23 mouse cellular contexts compared by ENCODE assay signal in the genomic region with DNA sequence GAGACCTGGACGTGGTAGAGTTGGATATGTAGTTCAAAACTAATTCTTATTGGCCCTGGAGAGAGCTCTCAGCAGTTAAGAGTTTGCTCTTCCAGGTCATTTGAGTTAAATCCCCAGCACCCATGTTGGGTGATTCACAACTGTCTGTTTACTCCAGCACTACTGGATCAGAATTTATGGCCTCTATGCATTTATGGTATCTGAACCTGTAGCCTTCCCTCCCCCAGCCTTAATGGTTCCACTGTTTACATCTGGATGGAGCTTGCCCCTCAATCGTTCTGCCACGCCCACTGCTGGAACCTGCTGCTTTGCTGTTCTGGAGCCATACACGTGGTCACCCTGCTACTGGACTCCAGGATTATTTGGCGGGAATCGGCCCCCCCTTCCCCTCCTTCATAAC. TPM values are rescaled to one million over a fixed set of nuclear protein-coding genes. Genes with fewer than 3 reads are reported as not detected.
A peak's percentile ranks its signal among the peaks of the same experiment; 100 is the strongest.
DNase-seq lines count a peak whose midpoint lies in the region; ATAC-seq and TF ChIP-seq lines count a peak whose summit lies in the region.
"Had no signal": no experiment of that assay in that cellular context is flagged by ENCODE, and none has a peak within 500 bp of the region (broad histone marks: within the 10 kb centered on the region; RNA-seq: fewer than 3 reads in every experiment).

No protein-coding gene starts in this region.

- 0 out of 2 replicates have a peak, but pooled peaks have one; percentile 25 for ATAC-seq in intestine, embryonic 15.5 days
- no peak for ATAC-seq in erythroid progenitor cell, adult 5-6 weeks (replicated peaks; ENCODE audit: low FRiP score, poor library complexity, severe bottlenecking)
- ATAC-seq in midbrain, embryonic 11.5 days (ENCODE audit: low FRiP score), result no peak
- ATAC-seq: forebrain, embryonic 14.5 days; hindbrain, postnatal 0 days; Patski had no signal

- H3K27ac ChIP-seq in kidney, adult 2 months (ENCODE audit: insufficient read depth, low read depth, low read length), result no peak overlapping the region
- H3K27ac ChIP-seq in intestine, embryonic 15.5 days, result no peak overlapping the region
- peak overlapping the region; percentile 67; the same call in 1 of the 2 replicates for H3K27ac ChIP-seq in small intestine, adult 2 months (ENCODE audit: insufficient read depth, low read depth, low read length)
- no peak overlapping the region for H3K27ac ChIP-seq in midbrain, embryonic 11.5 days (ENCODE audit: low read depth, low read length)
- H3K27ac ChIP-seq in thymus, adult 2 months (ENCODE audit: control insufficient read depth, insufficient read depth, low read length), result no peak overlapping the region
- H3K27ac ChIP-seq: embryonic facial prominence, embryonic 10.5 days; forebrain, embryonic 10.5 days; gastrocnemius, adult 2 months; heart, embryonic 10.5 days; hindbrain, embryonic 13.5 days; hindbrain, postnatal 0 days had no signal

- DNase-seq in kidney, adult 2 months, result peak; percentile 33
- no peak for DNase-seq in kidney, postnatal 4 days
- peak; percentile 25 for DNase-seq in ES-CJ7 (ENCODE audit: low read depth, low spot score)
- no peak for DNase-seq in midbrain, embryonic 11.5 days (ENCODE audit: low spot score, missing footprints)
- DNase-seq in thymus, adult 2 months, result no peak
- DNase-seq: adrenal gland, adult 8-10 months; cerebellum, adult 11 months; cerebellum, adult 9-11 months; cerebellum, postnatal 36 days; gastrocnemius, adult 2 months; gastrocnemius, postnatal 25 days; heart, postnatal 10 days had no signal

- no peak overlapping the region for H3K4me2 ChIP-seq in intestine, embryonic 15.5 days (replicated peaks)
- no peak overlapping the region for H3K4me2 ChIP-seq in midbrain, embryonic 11.5 days
- H3K4me2 ChIP-seq: hindbrain, embryonic 13.5 days had no signal

- no peak overlapping the region for H3K9ac ChIP-seq in intestine, embryonic 15.5 days
- no peak overlapping the region for H3K9ac ChIP-seq in midbrain, embryonic 11.5 days (ENCODE audit: low read length)
- H3K9ac ChIP-seq: hindbrain, embryonic 13.5 days had no signal

- no peaks in the 10 kb centered on the region for H3K4me1 ChIP-seq in kidney, adult 2 months (ENCODE audit: control insufficient read depth, insufficient read depth, low read length)
- no peaks in the 10 kb centered on the region for H3K4me1 ChIP-seq in intestine, embryonic 15.5 days (replicated peaks)
- H3K4me1 ChIP-seq in small intestine, adult 2 months (ENCODE audit: control insufficient read depth, insufficient read depth, insufficient read length, low read length), result no peaks in the 10 kb centered on the region
- H3K4me1 ChIP-seq in midbrain, embryonic 11.5 days (ENCODE audit: control insufficient read depth, insufficient read depth, low read length), result no peaks in the 10 kb centered on the region
- no peaks in the 10 kb centered on the region for H3K4me1 ChIP-seq in thymus, adult 2 months (replicated peaks; ENCODE audit: control insufficient read depth, insufficient read depth, low read length)
- H3K4me1 ChIP-seq: embryonic facial prominence, embryonic 10.5 days; heart, embryonic 10.5 days; hindbrain, embryonic 13.5 days had no signal

- 49% methylated on average over 6 of the region's 6 CpGs for WGBS in kidney, adult 2 months
- 41% methylated on average over 6 of the region's 6 CpGs for WGBS in intestine, embryonic 15.5 days
- whole genome bisulfite sequencing in small intestine, adult 2 months, result 22% methylated on average over 6 of the region's 6 CpGs
- WGBS in midbrain, embryonic 11.5 days, result 78% methylated on average over 6 of the region's 6 CpGs
- WGBS in thymus, adult 2 months, result 88% methylated on average over 6 of the region's 6 CpGs

- TF ChIP-seq POLR2A in kidney, adult 2 months (IDR thresholded peaks at IDR 0.05; ENCODE audit: low read depth, low read length), result no peak
- TF ChIP-seq POLR2A in small intestine, adult 2 months (IDR thresholded peaks at IDR 0.05; ENCODE audit: low read depth, low read length), result no peak
- TF ChIP-seq POLR2A in thymus, adult 2 months (IDR thresholded peaks at IDR 0.05; ENCODE audit: control insufficient read depth, extremely low read depth, insufficient read depth, low read length, poor library complexity), result no peak

- no peaks in the 10 kb centered on the region for H3K9me3 ChIP-seq in intestine, embryonic 15.5 days
- no peaks in the 10 kb centered on the region for H3K9me3 ChIP-seq in midbrain, embryonic 11.5 days (ENCODE audit: control insufficient read depth, low read length)
- H3K9me3 ChIP-seq: embryonic facial prominence, embryonic 10.5 days; forebrain, embryonic 10.5 days; heart, embryonic 10.5 days; hindbrain, embryonic 13.5 days had no signal

- no peak for TF ChIP-seq CTCF in kidney, adult 2 months (conservative IDR thresholded peaks at IDR 0.05; ENCODE audit: insufficient read depth, insufficient read length, low read depth, low read length)
- no peak for TF ChIP-seq CTCF in small intestine, adult 2 months (IDR thresholded peaks at IDR 0.05; ENCODE audit: extremely low read depth, insufficient read length, insufficient replicate concordance, low read depth, low read length)
- no peak for TF ChIP-seq CTCF in thymus, adult 2 months (IDR thresholded peaks at IDR 0.05; ENCODE audit: borderline replicate concordance, control insufficient read depth, extremely low read depth, insufficient read depth, low read length, poor library complexity)

- no peaks in the 10 kb centered on the region for H3K36me3 ChIP-seq in kidney, adult 2 months (ENCODE audit: control insufficient read depth, insufficient read depth, low read length)
- no peaks in the 10 kb centered on the region for H3K36me3 ChIP-seq in intestine, embryonic 15.5 days
- no peaks in the 10 kb centered on the region for H3K36me3 ChIP-seq in small intestine, adult 2 months (ENCODE audit: control insufficient read depth, insufficient read depth, low read length)
- no peaks in the 10 kb centered on the region for H3K36me3 ChIP-seq in midbrain, embryonic 11.5 days (ENCODE audit: control insufficient read depth, insufficient read depth, low read length)
- no peaks in the 10 kb centered on the region for H3K36me3 ChIP-seq in thymus, adult 2 months (ENCODE audit: control insufficient read depth, insufficient read depth, low read length)
- H3K36me3 ChIP-seq: embryonic facial prominence, embryonic 10.5 days; forebrain, embryonic 10.5 days; heart, embryonic 10.5 days; hindbrain, embryonic 13.5 days had no signal

- no peaks in the 10 kb centered on the region for H3K27me3 ChIP-seq in kidney, adult 2 months (replicated peaks; ENCODE audit: control insufficient read depth, insufficient read depth, low read length)
- H3K27me3 ChIP-seq in intestine, embryonic 15.5 days (replicated peaks), result no peaks in the 10 kb centered on the region
- no peaks in the 10 kb centered on the region for H3K27me3 ChIP-seq in small intestine, adult 2 months (ENCODE audit: control insufficient read depth, insufficient read depth, low read length)
- no peaks in the 10 kb centered on the region for H3K27me3 ChIP-seq in midbrain, embryonic 11.5 days (ENCODE audit: control insufficient read depth, insufficient read depth, low read length)
- H3K27me3 ChIP-seq in thymus, adult 2 months (ENCODE audit: control insufficient read depth, insufficient read depth, low read length), result no peaks in the 10 kb centered on the region
- H3K27me3 ChIP-seq: CH12.LX; hindbrain, embryonic 13.5 days; Patski had no signal

- H3K4me3 ChIP-seq in kidney, adult 2 months (ENCODE audit: insufficient read depth, low read depth, low read length), result no peak overlapping the region
- H3K4me3 ChIP-seq in intestine, embryonic 15.5 days (replicated peaks), result no peak overlapping the region
- H3K4me3 ChIP-seq in small intestine, adult 2 months (ENCODE audit: low read depth, low read length), result peak overlapping the region; percentile 30
- H3K4me3 ChIP-seq in midbrain, embryonic 11.5 days (ENCODE audit: low read depth, low read length), result no peak overlapping the region
- H3K4me3 ChIP-seq in thymus, adult 2 months (ENCODE audit: control insufficient read depth, insufficient read depth, low read length), result no peak overlapping the region
- H3K4me3 ChIP-seq: embryonic facial prominence, embryonic 10.5 days; forebrain, embryonic 10.5 days; gastrocnemius, adult 2 months; heart, embryonic 10.5 days; hindbrain, embryonic 13.5 days had no signal

RNA-seq across cellular contexts. Expression of a gene that starts 25.6 kb away (rescaled TPM):
- polyA plus RNA-seq in kidney, adult 2 months (2012; rRNA removed), result 56.0 and 73.1 TPM in 2 replicates
- polyA plus RNA-seq in intestine, embryonic 15.5 days (2015; fragmentation: Nextera tagmentation; extraction: Ambion mirVana), result 39.4 and 40.0 TPM in 2 replicates
- 17.7 and 19.1 TPM in 2 replicates for polyA plus RNA-seq in small intestine, adult 2 months (2012; rRNA removed)
- 26.0 and 40.4 TPM in 2 replicates for total RNA-seq in erythroid progenitor cell, adult 5-6 weeks (2015; ENCODE audit: low replicate concordance)
- 29.3 and 34.1 TPM in 2 replicates for total RNA-seq in erythroid progenitor cell, adult 5-6 weeks (2017; ENCODE audit: low replicate concordance)
- polyA plus RNA-seq in midbrain, embryonic 11.5 days (2014; fragmentation: Nextera tagmentation; extraction: Ambion mirVana), result 58.3 and 61.7 TPM in 2 replicates
- polyA plus RNA-seq in thymus, adult 2 months (2012; rRNA removed), result 244 and 275 TPM in 2 replicates

RNA-seq across cellular contexts. Expression of a gene that starts 46.8 kb away (rescaled TPM):
- 30.4 and 33.9 TPM in 2 replicates for polyA plus RNA-seq in kidney, adult 2 months (2012; rRNA removed)
- polyA plus RNA-seq in intestine, embryonic 15.5 days (2015; fragmentation: Nextera tagmentation; extraction: Ambion mirVana), result 99.4 and 102 TPM in 2 replicates
- 11.7 and 16.1 TPM in 2 replicates for polyA plus RNA-seq in small intestine, adult 2 months (2012; rRNA removed)
- total RNA-seq in erythroid progenitor cell, adult 5-6 weeks (2015; ENCODE audit: low replicate concordance), result 33.2 and 54.9 TPM in 2 replicates
- 11.5 and 18.9 TPM in 2 replicates for total RNA-seq in erythroid progenitor cell, adult 5-6 weeks (2017; ENCODE audit: low replicate concordance)
- polyA plus RNA-seq in midbrain, embryonic 11.5 days (2014; fragmentation: Nextera tagmentation; extraction: Ambion mirVana), result 141 and 148 TPM in 2 replicates
- polyA plus RNA-seq in thymus, adult 2 months (2012; rRNA removed), result 40.7 and 44.7 TPM in 2 replicates

Comparison
In these comparisons a context has a peak if more than half of its experiments do, and no peak if none do; other contexts are left out.
1. DNase-seq: peak in kidney, adult 2 months (single experiment) and ES-CJ7 (single experiment); none in kidney, postnatal 4 days (0 of 2), midbrain, embryonic 11.5 days (single experiment) and thymus, adult 2 months (single experiment).